Mouse (Mus musculus) brain, embryonic 14.5 days (tissue): ENCODE data around the gene Entpd8.

Experiments
- CTCF ChIP-seq: fragments of 200-500 bp; IDR thresholded peaks from 2 replicates; pipeline ENCODE4 v1.5.1; 2012; ENCODE audit warnings: inconsistent platforms, mild to moderate bottlenecking, moderate library complexity, borderline replicate concordance; ENCODE audit not compliant: insufficient read depth, insufficient read length; ENCODE audit errors: extremely low read depth
- POLR2A ChIP-seq: fragments of 200-500 bp; IDR thresholded peaks from 2 replicates; pipeline ENCODE4 v1.6.1; 2012; ENCODE audit warnings: mild to moderate bottlenecking, inconsistent platforms, borderline replicate concordance; ENCODE audit not compliant: poor library complexity, insufficient read depth, insufficient read length, severe bottlenecking; ENCODE audit errors: extremely low read depth

DNA sequence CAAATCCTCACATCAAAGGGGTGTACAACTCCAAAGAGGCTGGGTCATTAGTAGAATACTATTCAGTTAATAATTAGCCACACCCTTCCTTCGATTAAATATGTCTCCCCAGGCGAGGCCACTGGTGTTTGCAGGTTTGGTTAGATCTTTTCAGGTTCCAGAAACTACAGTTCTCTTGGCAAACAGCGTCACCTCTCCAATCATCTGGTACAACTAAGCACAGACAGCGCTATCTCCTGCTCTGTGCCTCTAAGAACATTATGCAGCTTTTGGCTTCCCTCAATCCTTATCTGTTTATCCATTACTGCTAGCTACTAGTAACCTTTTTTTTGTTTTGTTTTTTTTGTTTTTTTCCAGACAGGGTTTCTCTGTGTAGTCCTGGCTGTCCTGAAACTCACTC is 10.6 kb upstream of the Entpd8 start:
- TF ChIP-seq CTCF (no peak), POLR2A (no peak)
